ENCODE assay signal across 9 mouse cellular contexts in the genomic region with DNA sequence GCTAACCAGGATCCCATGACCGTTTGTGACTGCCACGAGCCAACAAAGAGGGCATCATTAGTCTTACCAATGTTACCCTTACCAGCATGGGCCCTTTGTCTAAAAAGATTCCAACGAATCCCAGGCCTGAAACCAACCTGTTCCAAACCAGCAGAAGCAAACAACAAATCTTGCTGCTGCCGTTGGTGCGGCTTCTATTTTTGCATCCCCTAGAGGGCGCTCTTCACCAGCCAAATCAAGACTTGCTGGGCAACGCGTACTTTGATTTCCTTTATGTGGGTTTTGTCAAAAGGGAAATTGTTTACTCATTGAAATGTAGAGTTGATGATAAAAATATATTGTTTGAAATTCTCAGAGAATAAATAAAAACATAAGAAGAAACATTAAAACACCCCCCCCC. TPM values are rescaled to one million over a fixed set of nuclear protein-coding genes. Genes with fewer than 3 reads are reported as not detected.
DNase-seq lines count a peak whose midpoint lies in the region; ATAC-seq and TF ChIP-seq lines count a peak whose summit lies in the region.
"Had no signal": no experiment of that assay in that cellular context is flagged by ENCODE, and none has a peak within 500 bp of the region (broad histone marks: within the 10 kb centered on the region; RNA-seq: fewer than 3 reads in every experiment).

No protein-coding gene starts in this region.

- WGBS in intestine, embryonic 14.5 days, result 28% methylated on average over 8 of the region's 8 CpGs
- 32% methylated on average over 8 of the region's 8 CpGs for WGBS in intestine, embryonic 16.5 days

- H3K36me3 ChIP-seq in intestine, embryonic 14.5 days (ENCODE audit: control insufficient read depth, insufficient read depth, low read length), result no peaks in the 10 kb centered on the region
- H3K36me3 ChIP-seq in intestine, embryonic 16.5 days (ENCODE audit: control insufficient read depth, insufficient read depth, low read length), result no peaks in the 10 kb centered on the region
- no peaks in the 10 kb centered on the region for H3K36me3 ChIP-seq in ES-Bruce4 (ENCODE audit: control insufficient read depth, insufficient read depth, low read length, poor library complexity, severe bottlenecking)
- H3K36me3 ChIP-seq: midbrain, embryonic 12.5 days had no signal

- ATAC-seq in intestine, embryonic 14.5 days (replicated peaks; ENCODE audit: low FRiP score, low TSS enrichment, low read depth), result no peak
- ATAC-seq in intestine, embryonic 16.5 days, result no peak
- no peak for ATAC-seq in erythroid progenitor cell, adult 5-6 weeks (replicated peaks; ENCODE audit: low FRiP score, poor library complexity, severe bottlenecking)

- peak; percentile 80 for TF ChIP-seq CTCF in ES-Bruce4 (IDR thresholded peaks at IDR 0.05; ENCODE audit: low read depth, low read length)

- H3K9me3 ChIP-seq in intestine, embryonic 14.5 days (ENCODE audit: control insufficient read depth, low read length), result no peaks in the 10 kb centered on the region
- H3K9me3 ChIP-seq in intestine, embryonic 16.5 days (ENCODE audit: control insufficient read depth, low read length), result no peaks in the 10 kb centered on the region
- no peaks in the 10 kb centered on the region for H3K9me3 ChIP-seq in ES-Bruce4 (replicated peaks; ENCODE audit: control insufficient read depth, insufficient read depth, low read length, poor library complexity, severe bottlenecking)
- H3K9me3 ChIP-seq: midbrain, embryonic 12.5 days had no signal

- TF ChIP-seq POLR2A in ES-Bruce4 (IDR thresholded peaks at IDR 0.05; ENCODE audit: insufficient read depth, low read length), result no peak

- H3K27ac ChIP-seq in intestine, embryonic 14.5 days (ENCODE audit: low read depth), result no peak overlapping the region
- no peak overlapping the region for H3K27ac ChIP-seq in intestine, embryonic 16.5 days (ENCODE audit: low read length)
- no peak overlapping the region for H3K27ac ChIP-seq in ES-Bruce4 (ENCODE audit: insufficient read depth, low read length)
- H3K27ac ChIP-seq: midbrain, embryonic 12.5 days had no signal

- no peak overlapping the region for H3K4me3 ChIP-seq in intestine, embryonic 14.5 days (ENCODE audit: low read depth, low read length)
- no peak overlapping the region for H3K4me3 ChIP-seq in intestine, embryonic 16.5 days (ENCODE audit: low read length)
- no peak overlapping the region for H3K4me3 ChIP-seq in ES-Bruce4 (ENCODE audit: low read depth, low read length)
- H3K4me3 ChIP-seq: midbrain, embryonic 12.5 days had no signal

- DNase-seq in intestine, embryonic 14.5 days (ENCODE audit: low spot score), result peak; percentile 66
- peak; percentile 77 for DNase-seq in adrenal gland, postnatal 14 days
- DNase-seq in embryo, embryonic 11.5 days (ENCODE audit: low read depth, low spot score), result peak; percentile 24
- peak; percentile 57 to 78 for DNase-seq in layer of hippocampus, postnatal 14 days (ENCODE audit: low spot score in 2 of 2)
- peak; percentile 3 to 21 for DNase-seq in natural killer cell, adult 2 months (ENCODE audit: low spot score in 2 of 2)

- no peaks in the 10 kb centered on the region for H3K4me1 ChIP-seq in intestine, embryonic 14.5 days (replicated peaks; ENCODE audit: control insufficient read depth, insufficient read depth, low read length)
- no peaks in the 10 kb centered on the region for H3K4me1 ChIP-seq in intestine, embryonic 16.5 days (ENCODE audit: control insufficient read depth, insufficient read depth, low read length)
- no peaks in the 10 kb centered on the region for H3K4me1 ChIP-seq in ES-Bruce4 (ENCODE audit: control insufficient read depth, insufficient read depth, low read length)
- H3K4me1 ChIP-seq: midbrain, embryonic 12.5 days had no signal

- H3K4me2 ChIP-seq in intestine, embryonic 14.5 days (ENCODE audit: low read length), result no peak overlapping the region
- no peak overlapping the region for H3K4me2 ChIP-seq in intestine, embryonic 16.5 days (ENCODE audit: low read depth, low read length)
- H3K4me2 ChIP-seq: midbrain, embryonic 12.5 days had no signal

- no peak for TF ChIP-seq EP300 in ES-Bruce4 (IDR thresholded peaks at IDR 0.05; ENCODE audit: insufficient read depth, low read depth, low read length)

- H3K9ac ChIP-seq in intestine, embryonic 14.5 days (ENCODE audit: low read length), result no peak overlapping the region
- H3K9ac ChIP-seq in intestine, embryonic 16.5 days (ENCODE audit: low read depth, low read length), result no peak overlapping the region
- H3K9ac ChIP-seq in ES-Bruce4 (ENCODE audit: low read depth, poor library complexity, severe bottlenecking), result no peak overlapping the region
- H3K9ac ChIP-seq: midbrain, embryonic 12.5 days had no signal

- H3K27me3 ChIP-seq in intestine, embryonic 14.5 days (replicated peaks; ENCODE audit: control insufficient read depth, insufficient read depth, low read length), result no peaks in the 10 kb centered on the region
- H3K27me3 ChIP-seq in intestine, embryonic 16.5 days (replicated peaks; ENCODE audit: control insufficient read depth, insufficient read depth, low read length), result no peaks in the 10 kb centered on the region
- H3K27me3 ChIP-seq in ES-Bruce4 (ENCODE audit: control insufficient read depth, insufficient read depth, low read length, poor library complexity, severe bottlenecking), result no peaks in the 10 kb centered on the region
- H3K27me3 ChIP-seq: midbrain, embryonic 12.5 days had no signal

RNA-seq across cellular contexts. Expression of gene Iqcf6, which starts 25.8 kb away (rescaled TPM):
- not detected in 2 replicates for polyA plus RNA-seq in intestine, embryonic 14.5 days (2014; fragmentation: Nextera tagmentation; extraction: Ambion mirVana)
- not detected in 2 replicates for polyA plus RNA-seq in intestine, embryonic 16.5 days (2015; fragmentation: Nextera tagmentation; extraction: Ambion mirVana)
- polyA plus RNA-seq in ES-Bruce4 (2011; ENCODE audit: insufficient read depth, insufficient read length, low read depth, missing spikeins), result not detected in 2 replicates
- total RNA-seq in adrenal gland, postnatal 14 days (2021), result not detected in 2 replicates
- not detected for total RNA-seq in layer of hippocampus, postnatal 14 days (2021)
- not detected in 2 replicates for total RNA-seq in erythroid progenitor cell, adult 5-6 weeks (2015; ENCODE audit: low replicate concordance)
- not detected in 2 replicates for total RNA-seq in erythroid progenitor cell, adult 5-6 weeks (2017; ENCODE audit: low replicate concordance)
- polyA plus RNA-seq: midbrain, embryonic 12.5 days had no signal

RNA-seq across cellular contexts. Expression of gene Iqcf4, which starts 29.8 kb away (rescaled TPM):
- not detected in 2 replicates for polyA plus RNA-seq in intestine, embryonic 14.5 days (2014; fragmentation: Nextera tagmentation; extraction: Ambion mirVana)
- polyA plus RNA-seq in intestine, embryonic 16.5 days (2015; fragmentation: Nextera tagmentation; extraction: Ambion mirVana), result not detected in 2 replicates
- polyA plus RNA-seq in ES-Bruce4 (2011; ENCODE audit: insufficient read depth, insufficient read length, low read depth, missing spikeins), result not detected in 2 replicates
- total RNA-seq in adrenal gland, postnatal 14 days (2021), result not detected in 2 replicates
- total RNA-seq in layer of hippocampus, postnatal 14 days (2021), result not detected
- total RNA-seq in erythroid progenitor cell, adult 5-6 weeks (2015; ENCODE audit: low replicate concordance), result not detected in 2 replicates
- total RNA-seq in erythroid progenitor cell, adult 5-6 weeks (2017; ENCODE audit: low replicate concordance), result not detected in 2 replicates
- polyA plus RNA-seq: midbrain, embryonic 12.5 days had no signal

RNA-seq across cellular contexts. Expression of gene Iqcf3, which starts 39.1 kb away (rescaled TPM):
- polyA plus RNA-seq in intestine, embryonic 14.5 days (2014; fragmentation: Nextera tagmentation; extraction: Ambion mirVana), result not detected in 2 replicates
- not detected in 2 replicates for polyA plus RNA-seq in intestine, embryonic 16.5 days (2015; fragmentation: Nextera tagmentation; extraction: Ambion mirVana)
- polyA plus RNA-seq in ES-Bruce4 (2011; ENCODE audit: insufficient read depth, insufficient read length, low read depth, missing spikeins), result not detected in 2 replicates
- total RNA-seq in adrenal gland, postnatal 14 days (2021), result not detected in 2 replicates
- not detected for total RNA-seq in layer of hippocampus, postnatal 14 days (2021)
- not detected in 2 replicates for total RNA-seq in erythroid progenitor cell, adult 5-6 weeks (2015; ENCODE audit: low replicate concordance)
- total RNA-seq in erythroid progenitor cell, adult 5-6 weeks (2017; ENCODE audit: low replicate concordance), result not detected in 2 replicates
- polyA plus RNA-seq: midbrain, embryonic 12.5 days had no signal

RNA-seq across cellular contexts. Expression of gene Grm2, which starts 55.3 kb away (rescaled TPM):
- not detected in 2 replicates for polyA plus RNA-seq in intestine, embryonic 14.5 days (2014; fragmentation: Nextera tagmentation; extraction: Ambion mirVana)
- polyA plus RNA-seq in intestine, embryonic 16.5 days (2015; fragmentation: Nextera tagmentation; extraction: Ambion mirVana), result not detected in 2 replicates
- polyA plus RNA-seq in ES-Bruce4 (2011; ENCODE audit: insufficient read depth, insufficient read length, low read depth, missing spikeins), result not detected in 2 replicates
- total RNA-seq in adrenal gland, postnatal 14 days (2021), result not detected in 2 replicates
- 10 to 100 TPM; 35.7 to 38.5 TPM for total RNA-seq in layer of hippocampus, postnatal 14 days (2021)
- total RNA-seq in erythroid progenitor cell, adult 5-6 weeks (2015; ENCODE audit: low replicate concordance), result not detected in 2 replicates
- not detected in 2 replicates for total RNA-seq in erythroid progenitor cell, adult 5-6 weeks (2017; ENCODE audit: low replicate concordance)

Comparison
In these comparisons a context has a peak if more than half of its experiments do, and no peak if none do; other contexts are left out.
1. DNase-seq: peak in every context shown above with its lines; median percentile 77 in adrenal gland, postnatal 14 days; 68 in layer of hippocampus, postnatal 14 days; 66 in intestine, embryonic 14.5 days; 24 in embryo, embryonic 11.5 days; 12 in natural killer cell, adult 2 months.